Mouse (Mus musculus) CD8-positive naive resting alpha-beta T cell, adult 2 months (primary cell): ENCODE results near the gene Pkd1l3.

Source experiments
- DNase-seq, 2 experiments: peaks; one replicate each; pipeline ENCODE4 v3.0.0; 2022; ENCODE audit warnings: low read depth in 2 of 2, low spot score in 2 of 2

Gene Pkd1l3

GRCm38 (mm10) chr8:109697754-109698153, 83.4 kb downstream of the Pkd1l3 start:
- no peak for DNase-seq

GRCm38 (mm10) chr8:109698477-109698876, 84.2 kb downstream of the Pkd1l3 start:
- DNase-seq, result no peak

DNA sequence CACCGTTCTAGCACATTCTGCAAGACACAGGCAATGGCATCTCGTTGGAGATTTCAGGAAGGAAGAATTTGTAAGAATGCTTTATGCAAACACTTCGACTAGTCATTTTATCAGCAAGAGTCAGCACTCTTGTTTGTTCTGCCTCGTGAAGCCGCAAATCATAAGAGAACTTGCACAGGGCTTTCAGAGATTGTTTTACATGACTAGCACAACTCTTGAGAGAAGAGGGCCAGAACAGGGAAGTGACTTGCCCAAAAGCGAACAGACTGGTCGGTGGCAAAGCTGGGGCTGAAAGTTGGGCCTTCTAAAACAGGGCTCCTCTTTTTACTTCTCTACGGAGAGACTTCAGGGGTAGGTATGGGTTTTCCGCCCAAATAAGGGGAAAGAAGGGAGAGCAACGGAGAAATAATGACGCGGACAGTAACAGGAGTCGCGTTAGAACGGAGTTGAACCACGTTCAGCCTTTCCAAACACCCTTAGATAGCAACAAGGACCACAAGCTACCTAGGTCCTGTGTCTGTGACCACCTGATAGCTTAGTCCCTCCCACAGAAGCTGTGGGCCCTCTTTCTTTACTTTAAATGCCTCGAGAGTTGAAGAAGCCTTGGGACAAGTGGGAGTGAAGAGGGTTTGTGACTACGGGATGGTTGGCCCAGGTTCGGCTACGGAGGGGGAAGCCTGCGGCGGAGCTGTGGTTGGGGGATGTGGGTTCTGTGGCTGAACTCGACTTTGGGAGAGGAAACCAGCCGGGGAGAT, 90.4 kb downstream of the Pkd1l3 start:
- DNase-seq, result no peak

DNA sequence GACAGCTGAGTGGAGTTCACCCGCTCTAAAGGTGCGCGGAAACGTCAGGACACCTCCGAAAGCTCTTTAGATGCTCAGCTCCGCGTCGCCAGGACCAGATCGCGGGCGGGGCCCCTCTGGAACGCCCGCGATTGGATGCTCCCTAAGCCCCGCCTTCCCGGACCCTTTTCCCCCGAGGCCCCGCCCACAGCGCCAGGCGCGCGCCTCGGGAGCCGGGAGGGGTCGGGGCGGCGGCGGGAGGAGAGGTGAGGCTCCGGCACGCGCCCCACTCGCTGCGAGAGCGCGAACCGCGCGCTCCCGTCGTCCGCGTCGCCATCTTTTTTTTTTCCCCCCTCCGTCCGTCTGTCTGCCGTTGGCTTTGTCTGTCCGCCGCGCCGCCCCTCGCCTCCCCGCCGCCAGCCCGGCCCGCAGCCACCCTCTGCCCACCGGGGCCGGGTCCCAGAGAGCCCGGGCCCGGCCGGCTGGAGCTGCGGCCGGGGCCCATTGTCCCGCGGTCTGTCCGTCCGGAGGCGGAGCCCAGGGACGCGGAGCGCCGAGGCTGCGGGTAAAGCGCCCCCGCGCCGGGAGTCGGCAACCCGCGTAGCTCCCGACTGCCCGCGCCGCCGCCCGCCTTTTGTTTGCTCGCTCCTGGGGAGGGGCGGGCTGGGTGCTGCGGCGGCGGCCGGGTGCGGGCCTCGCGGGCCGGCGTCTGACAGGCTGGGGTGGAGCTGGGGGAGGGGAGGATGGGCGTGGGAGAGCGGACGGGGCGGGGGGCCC, 91.2 kb downstream of the Pkd1l3 start, which contains the start of gene Zfp821:
Zfp821 (plus strand) TSS at position 227 of the 756 bp plus-strand sequence.
- DNase-seq, result peak; percentile 71 to 84

DNA sequence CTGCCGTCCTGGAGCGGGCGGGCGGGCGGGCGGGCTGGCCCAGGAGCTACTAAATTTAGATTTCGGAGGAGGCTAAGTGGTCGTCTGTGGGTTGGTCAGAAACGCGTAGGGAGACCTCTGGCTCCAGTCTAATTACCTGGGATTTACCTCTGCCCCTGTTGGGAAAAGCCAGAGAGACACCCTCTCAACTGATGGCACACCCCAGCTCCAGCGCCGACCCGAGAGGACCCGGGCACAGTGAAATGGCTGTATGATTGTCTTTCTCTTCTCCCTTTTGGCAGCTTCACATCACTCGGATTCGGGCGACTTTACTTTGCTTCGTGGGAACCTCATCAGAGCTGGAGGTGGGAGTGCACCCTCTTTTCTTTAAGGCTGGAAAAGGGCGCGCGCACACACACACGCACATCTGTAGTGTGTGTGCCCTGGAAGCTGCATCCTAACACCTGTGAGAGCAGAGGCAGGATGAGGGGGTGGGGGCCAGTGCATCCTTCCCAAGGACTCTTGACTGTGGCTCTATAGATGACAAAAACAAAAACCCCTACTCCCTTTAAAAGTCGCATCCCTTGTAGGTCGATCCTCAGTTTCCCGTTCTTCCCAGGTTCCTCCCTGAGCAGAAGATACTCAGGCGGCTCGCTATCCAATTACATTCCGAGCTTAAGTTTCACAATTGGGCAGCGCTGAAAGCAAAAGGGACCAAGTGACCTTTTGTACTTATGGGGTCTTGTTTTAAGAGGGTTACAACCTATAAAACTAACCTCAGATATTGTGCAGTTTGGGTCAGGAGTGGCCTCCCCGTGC, 92.0 kb downstream of the Pkd1l3 start:
- no peak for DNase-seq

GRCm38 (mm10) chr8:109706874-109707237, 92.5 kb downstream of the Pkd1l3 start:
- DNase-seq, result peak; percentile 77 to 86

DNA sequence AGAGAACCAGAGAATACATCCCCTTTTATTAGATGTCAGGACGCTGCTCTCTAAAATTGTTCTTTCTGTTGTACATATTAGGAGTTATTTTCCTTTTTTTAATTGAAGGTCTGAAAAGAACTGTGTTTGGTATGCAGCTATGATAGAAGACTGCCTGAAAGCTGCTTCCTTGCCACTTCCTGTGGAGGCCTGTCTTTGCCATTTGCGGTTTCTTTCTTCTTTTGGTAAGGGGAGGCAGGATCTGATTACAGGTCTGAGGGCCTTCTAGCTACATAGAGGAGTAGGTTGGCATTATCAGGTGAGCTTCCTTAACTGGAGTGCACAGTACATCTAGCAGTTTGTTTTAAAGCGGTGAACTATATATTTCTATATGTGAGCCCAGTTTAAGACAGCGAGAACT, 93.6 kb downstream of the Pkd1l3 start:
- DNase-seq, result peak in 1 of 2 experiments; percentile 24

DNA sequence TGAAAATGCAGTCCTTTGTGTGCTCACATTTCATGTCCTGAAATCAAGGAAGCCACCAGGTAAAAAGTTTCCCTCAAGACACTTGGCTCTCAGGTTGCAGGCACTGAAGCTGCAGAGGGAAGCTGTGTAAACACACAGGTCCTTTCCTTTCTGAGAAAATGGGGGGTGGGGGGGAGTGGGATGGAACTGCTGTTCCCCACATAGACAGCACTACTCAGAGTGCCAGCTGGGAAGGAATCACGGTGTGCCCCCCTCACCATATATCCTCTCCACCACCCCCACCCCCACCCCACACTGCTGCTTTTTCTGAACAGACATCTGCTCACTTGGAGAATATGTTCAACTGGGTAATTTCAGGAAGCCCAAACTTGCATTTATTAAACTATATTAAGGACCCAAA, 98.2 kb downstream of the Pkd1l3 start:
- DNase-seq, result no peak

DNA sequence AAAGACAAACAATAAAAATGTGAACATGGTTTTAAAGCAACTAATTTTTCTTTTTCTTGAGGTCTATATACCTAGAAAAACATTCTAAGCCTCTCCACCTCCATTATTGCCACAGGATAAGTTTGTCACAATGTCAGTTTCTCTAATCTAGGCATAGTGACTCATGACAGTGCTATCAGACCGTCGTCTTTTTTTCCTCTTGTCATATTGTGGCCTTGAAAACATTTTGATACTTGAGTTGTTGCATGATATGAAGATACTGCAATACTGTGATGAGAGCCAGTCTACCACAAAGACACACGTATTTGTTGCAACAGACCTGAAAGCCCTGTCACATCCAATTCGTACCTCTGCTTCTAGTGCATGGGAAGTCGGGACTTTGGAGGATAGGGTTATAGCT, 100.6 kb downstream of the Pkd1l3 start:
- no peak for DNase-seq
